Mouse (Mus musculus): Measurements from ENCODE around the gene Scd2.
"Not testable (repeated sequence)": the region's sequence is repeated elsewhere in the genome, so short reads cannot be mapped to it uniquely, and the experiment has no call there.

- not testable (repeated sequence) for TF ChIP-seq CTCF (IDR thresholded peaks at IDR 0.05; ENCODE audit: extremely low read depth, insufficient read length, insufficient replicate concordance, low read depth, low read length); POLR2A (IDR thresholded peaks at IDR 0.05; ENCODE audit: low read depth, low read length)
These were observed 42.3 kb upstream of the Scd2 start for GRCm38 (mm10) chr19:44251138-44251537.

Data from small intestine, adult 2 months (tissue).